Mouse (Mus musculus): Measurements from ENCODE around the gene Zfp385a. TPM values are rescaled to one million over a fixed set of nuclear protein-coding genes. Genes with fewer than 3 reads are reported as not detected.

Zfp385a gene
- polyA plus RNA-seq, 1 experiment from 2014 or later: 18.9 TPM

DNA sequence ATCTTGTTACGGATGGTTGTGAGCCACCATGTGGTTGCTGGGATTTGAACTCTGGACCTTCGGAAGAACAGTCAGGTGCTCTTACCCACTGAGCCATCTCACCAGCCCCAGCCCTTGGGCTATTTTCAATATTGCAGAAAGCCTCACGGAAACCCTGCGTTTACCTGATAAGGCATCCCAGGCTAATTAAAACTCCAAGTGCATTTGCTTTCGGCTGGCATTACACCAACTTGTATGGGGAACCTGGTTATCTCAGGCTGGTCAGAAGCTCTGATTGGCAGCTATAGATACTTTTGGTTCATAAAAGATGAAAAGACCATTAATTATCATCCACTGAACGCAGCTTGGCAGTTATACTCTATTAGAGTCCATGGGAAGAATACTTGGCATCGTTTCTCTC is 22.4 kb upstream of the Zfp385a start:
- no peak overlapping the region for H3K4me3 ChIP-seq (replicated peaks)
- ATAC-seq (ENCODE audit: insufficient number of reproducible peaks, low FRiP score, low TSS enrichment, low read depth): no peak
- H3K4me2 ChIP-seq (replicated peaks): no peak overlapping the region
- no peaks in the 10 kb centered on the region for H3K36me3 ChIP-seq
- H3K27ac ChIP-seq (replicated peaks): no peak overlapping the region
- WGBS: 85% methylated on average over 7 of the region's 7 CpGs
- H3K27me3 ChIP-seq: no peaks in the 10 kb centered on the region
- no peak overlapping the region for H3K9ac ChIP-seq
- H3K9me3 ChIP-seq (replicated peaks): no peaks in the 10 kb centered on the region
- H3K4me1 ChIP-seq: peaks cover 50% of the 10 kb centered on the region

DNA sequence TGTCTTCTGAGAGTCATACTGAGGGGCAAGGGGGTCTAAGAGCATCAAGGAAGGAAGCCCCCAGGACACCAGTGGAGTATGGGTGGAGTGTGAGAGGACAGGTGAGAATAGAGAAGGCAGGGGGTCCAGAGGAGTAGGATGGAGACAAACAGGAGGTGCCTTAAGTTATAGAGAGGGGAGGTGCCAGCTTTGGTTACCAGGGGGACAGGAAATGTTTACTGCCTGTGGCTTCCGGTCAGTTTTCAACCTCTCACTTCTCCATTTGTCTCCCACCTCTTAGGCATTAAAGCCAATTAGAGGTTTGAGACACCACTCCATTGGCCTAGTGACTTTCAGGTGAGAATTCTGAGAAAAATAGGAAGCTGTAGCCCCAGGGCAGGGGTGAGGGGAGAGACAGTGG is 21.4 kb upstream of the Zfp385a start:
- WGBS: 63% methylated on average over 1 of the region's 1 CpGs
- Histone ChIP-seq H3K4me2 (replicated peaks) (no peak overlapping the region), H3K27ac (replicated peaks) (no peak overlapping the region), H3K4me1 (peaks cover 44% of the 10 kb centered on the region), H3K4me3 (replicated peaks) (no peak overlapping the region), H3K9ac (no peak overlapping the region), H3K36me3 (peaks cover 7% of the 10 kb centered on the region; the same call in 1 of the 2 replicates), H3K27me3 (no peaks in the 10 kb centered on the region), H3K9me3 (replicated peaks) (no peaks in the 10 kb centered on the region)
- no peak for ATAC-seq (ENCODE audit: insufficient number of reproducible peaks, low FRiP score, low TSS enrichment, low read depth)

DNA sequence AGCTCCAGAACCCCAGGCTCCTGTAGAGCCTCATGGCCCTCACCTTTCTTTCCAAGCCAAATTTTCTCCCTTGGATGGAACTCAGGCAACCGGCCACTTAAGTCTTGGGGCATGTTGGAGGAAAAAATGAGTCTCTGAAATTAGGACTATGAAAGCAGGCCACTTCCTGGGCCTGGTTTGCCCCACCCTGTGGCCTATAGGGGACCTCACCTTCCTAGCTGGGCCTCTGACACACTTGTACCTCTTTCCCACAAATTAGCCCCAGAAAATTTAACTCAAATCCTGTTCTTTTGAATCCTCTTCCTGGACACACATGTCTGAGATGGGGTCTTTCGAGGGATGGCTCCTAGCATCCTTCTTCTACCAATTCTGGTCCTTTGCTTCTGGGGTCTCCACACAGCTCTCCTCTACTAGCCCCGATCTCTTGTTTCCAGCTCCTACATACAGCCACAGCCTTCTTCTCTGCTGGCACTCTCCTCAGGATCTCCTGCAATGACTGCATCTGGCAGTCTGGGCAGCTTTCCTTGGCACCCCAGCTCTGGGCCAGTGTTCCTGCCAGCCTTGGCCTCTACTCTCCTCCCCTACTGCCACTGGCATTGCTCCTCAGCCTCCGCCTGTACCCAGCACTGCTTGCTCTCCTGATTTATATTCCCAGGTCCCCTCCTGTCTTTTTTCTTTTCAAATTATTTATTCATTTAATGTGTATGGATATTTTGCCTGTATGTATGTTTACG is 20.1 kb upstream of the Zfp385a start:
- Histone ChIP-seq H3K27me3 (no peaks in the 10 kb centered on the region), H3K9me3 (replicated peaks) (no peaks in the 10 kb centered on the region), H3K36me3 (peaks cover 19% of the 10 kb centered on the region), H3K9ac (no peak overlapping the region), H3K27ac (replicated peaks) (peak overlapping the region; percentile 90; the same call in 1 of the 2 replicates), H3K4me2 (replicated peaks) (no peak overlapping the region), H3K4me3 (replicated peaks) (no peak overlapping the region), H3K4me1 (peaks cover 42% of the 10 kb centered on the region)
- ATAC-seq (ENCODE audit: insufficient number of reproducible peaks, low FRiP score, low TSS enrichment, low read depth): no peak
- 89% methylated on average over 5 of the region's 5 CpGs for WGBS

DNA sequence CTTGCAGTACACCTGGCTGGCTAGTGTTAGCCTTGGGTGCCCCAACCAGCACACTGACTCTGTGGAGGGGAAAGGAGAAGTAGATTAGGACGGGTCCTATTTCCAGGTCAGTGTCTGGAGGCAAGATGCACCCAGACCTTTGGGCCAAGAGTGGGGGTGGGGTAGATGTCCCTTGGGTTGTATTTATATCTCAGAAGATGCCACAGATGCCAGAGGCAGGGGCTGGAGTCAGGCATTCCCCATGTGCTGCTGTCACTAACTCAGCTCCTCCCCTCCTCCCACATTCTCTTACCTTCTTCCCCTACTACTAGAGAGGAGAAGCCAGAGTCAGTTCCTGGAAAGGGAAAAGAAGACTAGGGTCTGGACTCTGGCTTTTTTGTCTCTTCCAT is 19.2 kb upstream of the Zfp385a start:
- Histone ChIP-seq H3K4me2 (replicated peaks) (no peak overlapping the region), H3K27me3 (no peaks in the 10 kb centered on the region), H3K4me1 (peaks cover 33% of the 10 kb centered on the region), H3K27ac (replicated peaks) (peak overlapping the region; percentile 90), H3K4me3 (replicated peaks) (no peak overlapping the region), H3K9ac (no peak overlapping the region), H3K36me3 (peaks cover 28% of the 10 kb centered on the region), H3K9me3 (replicated peaks) (no peaks in the 10 kb centered on the region)
- ATAC-seq (ENCODE audit: insufficient number of reproducible peaks, low FRiP score, low TSS enrichment, low read depth): no peak
- 29% methylated on average over 1 of the region's 1 CpGs for WGBS

DNA sequence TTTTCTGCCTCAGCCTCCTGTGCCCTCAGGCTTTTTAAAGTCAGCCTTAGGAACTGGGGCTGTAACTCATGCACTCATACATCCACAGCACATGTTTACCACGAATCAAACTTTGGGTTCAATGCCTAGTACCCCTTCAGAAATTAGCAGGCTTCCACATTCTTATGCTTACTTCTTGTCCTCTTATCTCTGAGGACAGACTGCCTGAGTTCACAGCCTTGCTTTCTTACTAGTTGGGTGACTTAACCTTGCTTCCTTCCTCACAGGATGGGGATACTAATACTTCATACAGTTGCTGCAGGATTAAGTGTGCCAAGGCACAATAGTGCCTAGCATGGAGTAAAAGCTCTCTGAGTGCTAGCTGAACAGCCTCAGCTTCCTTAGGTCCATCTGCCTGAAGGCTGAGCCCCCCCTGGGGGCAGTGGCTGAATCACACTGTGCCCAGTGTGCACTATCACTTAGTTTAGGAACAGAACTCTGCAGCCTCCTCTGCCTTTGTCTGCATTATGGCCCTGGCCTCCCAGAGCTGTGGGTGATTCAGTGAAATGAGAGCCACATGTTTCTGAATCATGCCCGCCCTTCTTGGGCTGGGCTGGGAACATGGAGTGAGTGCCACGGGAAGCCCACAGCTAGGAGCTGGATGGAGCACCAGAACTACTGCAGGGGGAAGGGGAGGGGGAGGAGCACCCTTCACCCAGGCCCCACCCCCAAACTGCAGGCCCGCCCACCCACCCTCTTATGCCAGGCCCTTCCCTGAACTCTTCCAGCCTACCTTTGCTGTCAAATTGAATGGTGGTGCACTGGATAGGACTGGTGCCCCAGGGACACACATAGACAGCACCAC is 18.6 kb upstream of the Zfp385a start:
- Histone ChIP-seq H3K4me1 (peaks cover 29% of the 10 kb centered on the region), H3K36me3 (peaks cover 34% of the 10 kb centered on the region), H3K4me3 (replicated peaks) (no peak overlapping the region), H3K9ac (no peak overlapping the region), H3K9me3 (replicated peaks) (no peaks in the 10 kb centered on the region), H3K27ac (replicated peaks) (peak overlapping the region; percentile 90), H3K27me3 (no peaks in the 10 kb centered on the region), H3K4me2 (replicated peaks) (no peak overlapping the region)
- ATAC-seq (ENCODE audit: insufficient number of reproducible peaks, low FRiP score, low TSS enrichment, low read depth): peak; percentile 73
- 21% methylated on average over 4 of the region's 4 CpGs for WGBS

DNA sequence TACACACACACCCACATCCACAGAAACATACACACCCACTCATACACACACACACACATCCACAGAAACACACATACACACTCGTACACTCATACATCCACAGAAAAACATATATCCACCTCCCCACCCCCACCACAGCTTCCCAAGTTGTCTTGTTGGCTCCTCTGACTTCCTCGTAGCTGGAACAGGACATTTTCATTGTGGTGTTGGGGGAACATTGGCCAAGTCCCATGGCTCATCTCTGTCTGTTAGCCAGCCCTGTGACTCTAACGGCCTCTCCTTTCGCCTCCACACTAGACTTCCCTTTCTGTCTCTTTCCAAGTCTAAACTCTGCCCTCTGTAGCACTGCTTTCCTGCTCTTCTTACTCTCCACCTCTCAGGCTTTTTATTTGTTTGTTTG is 17.9 kb upstream of the Zfp385a start:
- H3K4me2 ChIP-seq (replicated peaks): no peak overlapping the region
- H3K4me1 ChIP-seq: peaks cover 29% of the 10 kb centered on the region
- peaks cover 41% of the 10 kb centered on the region for H3K36me3 ChIP-seq
- H3K4me3 ChIP-seq (replicated peaks): no peak overlapping the region
- no peak overlapping the region for H3K9ac ChIP-seq
- H3K27me3 ChIP-seq: no peaks in the 10 kb centered on the region
- no peaks in the 10 kb centered on the region for H3K9me3 ChIP-seq (replicated peaks)
- 79% methylated on average over 4 of the region's 4 CpGs for WGBS
- ATAC-seq (ENCODE audit: insufficient number of reproducible peaks, low FRiP score, low TSS enrichment, low read depth): no peak
- peak overlapping the region; percentile 90 for H3K27ac ChIP-seq (replicated peaks)

DNA sequence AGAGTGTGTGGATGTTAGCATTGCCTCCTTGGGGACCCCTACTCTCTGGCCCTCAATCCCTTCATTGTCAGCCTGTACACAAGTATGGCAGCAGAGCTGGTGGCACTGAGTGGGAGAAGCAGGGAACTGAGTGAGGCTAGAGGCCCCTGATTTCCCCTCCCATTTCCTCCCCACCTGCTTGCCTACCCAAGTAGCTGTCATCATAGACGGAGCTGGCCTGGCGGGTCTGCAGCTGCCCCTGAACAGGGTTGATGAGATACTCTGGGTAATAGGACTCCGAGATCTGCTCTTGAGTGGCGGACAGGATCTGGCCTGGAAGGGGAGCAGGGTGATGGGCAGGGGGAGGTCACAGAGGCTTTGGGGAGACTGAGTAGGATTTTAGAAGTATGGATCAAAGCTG is 16.2 kb upstream of the Zfp385a start:
- ATAC-seq (ENCODE audit: insufficient number of reproducible peaks, low FRiP score, low TSS enrichment, low read depth): no peak
- H3K27me3 ChIP-seq: no peaks in the 10 kb centered on the region
- peaks cover 58% of the 10 kb centered on the region for H3K36me3 ChIP-seq
- no peak overlapping the region for H3K27ac ChIP-seq (replicated peaks)
- H3K9ac ChIP-seq: no peak overlapping the region
- peaks cover 29% of the 10 kb centered on the region for H3K4me1 ChIP-seq
- WGBS: 75% methylated on average over 4 of the region's 4 CpGs
- H3K9me3 ChIP-seq (replicated peaks): no peaks in the 10 kb centered on the region
- H3K4me2 ChIP-seq (replicated peaks): no peak overlapping the region
- no peak overlapping the region for H3K4me3 ChIP-seq (replicated peaks)

DNA sequence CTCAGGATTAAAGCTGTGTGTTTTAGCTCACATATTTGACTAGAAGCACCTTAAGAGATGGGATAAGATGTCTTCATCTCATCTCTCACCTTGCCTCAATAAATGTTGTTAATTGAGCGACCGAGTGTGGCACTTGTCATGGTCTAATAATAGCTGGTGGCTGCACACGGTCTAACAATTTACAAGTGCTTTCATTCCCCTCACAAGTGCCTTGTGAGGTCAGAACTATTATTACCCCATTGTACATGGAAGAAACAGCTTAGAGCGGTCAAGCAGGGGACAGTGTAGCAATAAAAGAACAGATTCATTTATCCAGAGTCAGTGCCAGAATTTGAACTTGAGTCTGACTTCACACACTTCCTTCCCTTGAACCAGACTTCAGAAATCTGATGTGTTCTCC is 15.5 kb upstream of the Zfp385a start:
- Histone ChIP-seq H3K4me1 (peaks cover 27% of the 10 kb centered on the region), H3K4me2 (replicated peaks) (no peak overlapping the region), H3K27me3 (no peaks in the 10 kb centered on the region), H3K4me3 (replicated peaks) (no peak overlapping the region), H3K36me3 (peaks cover 65% of the 10 kb centered on the region), H3K9ac (no peak overlapping the region), H3K9me3 (replicated peaks) (no peaks in the 10 kb centered on the region), H3K27ac (replicated peaks) (no peak overlapping the region)
- ATAC-seq (ENCODE audit: insufficient number of reproducible peaks, low FRiP score, low TSS enrichment, low read depth): no peak
- 83% methylated on average over 4 of the region's 4 CpGs for WGBS

DNA sequence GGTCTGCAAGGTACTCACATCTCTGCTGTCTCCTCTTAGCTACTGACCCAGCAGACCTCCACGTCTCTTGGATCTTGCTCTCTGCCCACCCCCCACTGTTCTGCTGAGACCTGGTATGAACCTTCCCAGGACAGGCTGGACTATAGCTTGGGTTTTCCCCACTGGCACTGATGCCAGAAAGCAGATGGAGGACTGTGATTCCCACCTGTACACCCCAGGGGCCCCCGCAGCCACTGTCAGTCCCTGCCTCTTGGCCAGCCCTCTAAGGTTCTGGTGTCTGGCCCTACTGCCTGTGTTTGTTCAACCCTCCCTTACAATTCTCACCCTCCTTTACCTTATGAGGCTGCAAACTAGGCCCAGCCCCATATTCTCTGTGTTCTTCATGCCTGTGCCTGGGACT is 14.8 kb upstream of the Zfp385a start:
- Histone ChIP-seq H3K9me3 (replicated peaks) (no peaks in the 10 kb centered on the region), H3K4me2 (replicated peaks) (no peak overlapping the region), H3K4me3 (replicated peaks) (no peak overlapping the region), H3K9ac (no peak overlapping the region), H3K36me3 (peaks cover 72% of the 10 kb centered on the region), H3K27me3 (no peaks in the 10 kb centered on the region), H3K27ac (replicated peaks) (no peak overlapping the region; the same call in 1 of the 2 replicates), H3K4me1 (peaks cover 20% of the 10 kb centered on the region)
- 94% methylated on average over 2 of the region's 2 CpGs for WGBS
- ATAC-seq (ENCODE audit: insufficient number of reproducible peaks, low FRiP score, low TSS enrichment, low read depth): no peak

DNA sequence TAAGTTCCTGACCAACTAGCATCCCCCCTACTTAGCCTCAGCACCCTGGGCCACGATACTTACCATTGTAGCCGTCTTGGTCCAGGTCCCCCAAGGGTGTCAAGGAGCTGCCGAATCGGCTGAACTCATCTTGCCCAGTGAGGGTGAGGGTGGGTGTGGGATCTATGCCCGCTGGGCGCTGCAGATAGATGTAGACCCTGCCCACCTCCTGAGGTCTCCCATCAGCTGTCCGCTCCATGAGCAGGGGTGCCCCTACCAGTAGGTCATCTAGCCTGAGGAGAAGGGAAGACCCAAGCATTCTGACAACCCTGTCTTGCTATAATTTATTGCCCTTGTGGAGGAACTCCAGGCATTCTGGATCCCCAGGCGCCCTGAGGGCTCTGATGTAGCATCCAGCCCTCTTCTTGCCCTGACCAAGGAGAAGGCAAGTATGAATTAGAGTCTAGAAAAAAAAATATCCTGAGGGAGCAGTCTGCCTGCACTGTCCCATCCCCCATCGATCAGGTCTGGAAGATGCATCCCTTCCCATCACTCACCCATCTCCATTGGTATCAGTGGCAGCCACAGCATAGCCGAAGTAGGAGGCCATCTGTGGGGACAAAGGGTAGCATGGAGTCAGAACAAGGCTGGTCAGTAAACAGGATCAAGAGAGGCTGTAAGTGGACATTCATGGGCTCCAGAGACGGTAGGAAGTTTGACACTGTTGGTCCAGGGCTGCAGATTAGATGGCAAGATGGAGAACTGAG is 13.8 kb upstream of the Zfp385a start:
- Histone ChIP-seq H3K36me3 (peaks cover 82% of the 10 kb centered on the region), H3K9me3 (replicated peaks) (no peaks in the 10 kb centered on the region), H3K27me3 (no peaks in the 10 kb centered on the region), H3K9ac (no peak overlapping the region), H3K27ac (replicated peaks) (no peak overlapping the region), H3K4me2 (replicated peaks) (no peak overlapping the region), H3K4me1 (peaks cover 10% of the 10 kb centered on the region), H3K4me3 (replicated peaks) (no peak overlapping the region)
- 91% methylated on average over 11 of the region's 11 CpGs for WGBS
- ATAC-seq (ENCODE audit: insufficient number of reproducible peaks, low FRiP score, low TSS enrichment, low read depth): no peak

DNA sequence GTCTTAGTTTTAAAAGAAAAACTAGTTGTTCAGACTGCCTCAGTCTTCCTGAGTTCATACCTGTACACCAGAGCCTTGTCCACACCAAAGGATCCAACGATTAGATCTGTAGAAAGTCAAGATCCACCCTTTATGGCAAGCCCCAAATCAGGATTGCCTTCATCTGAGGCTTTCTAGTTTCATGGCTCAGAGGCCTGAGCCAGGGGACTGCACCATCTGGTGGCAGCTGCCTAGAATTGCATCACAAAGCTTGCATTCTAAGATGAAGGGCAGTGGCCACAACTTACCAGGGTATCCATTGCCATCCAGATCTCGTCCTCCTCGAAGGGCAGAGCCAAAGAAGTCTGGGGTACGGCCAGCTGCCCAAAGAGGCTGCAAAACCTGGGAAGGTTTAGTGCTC is 13.0 kb upstream of the Zfp385a start:
- Histone ChIP-seq H3K27me3 (no peaks in the 10 kb centered on the region), H3K9ac (no peak overlapping the region), H3K4me2 (replicated peaks) (no peak overlapping the region), H3K27ac (replicated peaks) (no peak overlapping the region), H3K9me3 (replicated peaks) (no peaks in the 10 kb centered on the region), H3K36me3 (peaks cover 89% of the 10 kb centered on the region), H3K4me1 (peaks cover 2% of the 10 kb centered on the region; the same call in 1 of the 2 replicates), H3K4me3 (replicated peaks) (no peak overlapping the region)
- WGBS: 46% methylated on average over 4 of the region's 4 CpGs
- no peak for ATAC-seq (ENCODE audit: insufficient number of reproducible peaks, low FRiP score, low TSS enrichment, low read depth)

Data from embryonic facial prominence, embryonic 15.5 days (tissue).